Mouse (Mus musculus): Measurements from ENCODE around the gene Hist1h1a. TPM values are rescaled to one million over a fixed set of nuclear protein-coding genes. Genes with fewer than 3 reads are reported as not detected.

Hist1h1a gene
- total and polyA plus RNA-seq, 3 experiments = 4.1 to 2,211 TPM; not detected in 1

DNA sequence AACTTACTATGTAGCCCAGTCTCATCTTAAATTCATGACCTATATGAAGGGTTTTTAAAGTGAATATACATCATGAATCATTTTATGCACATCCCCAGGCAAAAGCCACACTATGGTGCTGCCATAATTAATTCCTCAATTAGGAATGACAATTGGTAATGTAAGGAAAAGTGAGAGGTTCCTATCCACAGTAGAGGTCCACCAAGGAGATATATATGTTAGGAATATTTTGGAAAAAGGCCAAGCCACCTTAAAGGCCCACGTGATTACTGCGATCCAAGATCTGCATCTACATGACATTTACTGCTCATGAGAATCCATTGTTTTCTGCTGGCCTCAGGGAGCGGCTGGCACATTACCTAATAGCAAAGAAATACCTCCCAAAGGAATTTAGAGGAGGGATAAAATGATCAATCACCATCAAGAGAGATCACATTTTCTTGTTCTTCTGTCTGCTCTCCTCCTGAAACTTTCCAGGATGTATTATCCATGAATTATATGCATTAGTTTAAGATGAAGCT, 4.2 kb upstream of the Hist1h1a start:
- H3K9me3 ChIP-seq (replicated peaks; ENCODE audit: insufficient read depth, low read length) = no peaks in the 10 kb centered on the region
- no peaks in the 10 kb centered on the region for H3K27me3 ChIP-seq (ENCODE audit: control insufficient read depth in 1 of 2, insufficient read depth in 2 of 2, low read length in 2 of 2)
- no peak overlapping the region for H3K4me3 ChIP-seq (ENCODE audit: control insufficient read depth in 1 of 2, insufficient read depth in 1 of 2, low read depth in 2 of 2, low read length in 2 of 2)
- TF ChIP-seq MYC (IDR thresholded peaks at IDR 0.05; ENCODE audit: low read depth, low read length) (no peak), MXI1 (IDR thresholded peaks at IDR 0.05; ENCODE audit: low read depth, low read length) (no peak), SMC3 (IDR thresholded peaks at IDR 0.05; ENCODE audit: low read depth, low read length) (no peak), MEF2A (IDR thresholded peaks at IDR 0.05; ENCODE audit: extremely low read depth, insufficient replicate concordance, low read depth, low read length, poor library complexity, severe bottlenecking) (no peak), CHD1 (IDR thresholded peaks at IDR 0.05; ENCODE audit: low read depth, low read length) (no peak), KAT2A (conservative IDR thresholded peaks at IDR 0.05; ENCODE audit: low read depth, low read length) (no peak), GATA1 (IDR thresholded peaks at IDR 0.05; ENCODE audit: low read depth, low read length) (no peak), ZC3H11A (IDR thresholded peaks at IDR 0.05; ENCODE audit: low read depth, low read length) (no peak), CTCF (IDR thresholded peaks at IDR 0.05 in 2 of 3, conservative IDR thresholded peaks at IDR 0.05 in 1 of 3; ENCODE audit: control insufficient read depth in 1 of 3, insufficient read depth in 1 of 3, low read depth in 2 of 3, low read length in 3 of 3, poor library complexity in 1 of 3, severe bottlenecking in 1 of 3) (no peak), MAX (IDR thresholded peaks at IDR 0.05; ENCODE audit: low read length) (no peak), MAZ (IDR thresholded peaks at IDR 0.05; ENCODE audit: low read depth, low read length) (no peak), TCF12 (IDR thresholded peaks at IDR 0.05; ENCODE audit: low read depth, low read length) (no peak), TAL1 (IDR thresholded peaks at IDR 0.05; ENCODE audit: low read length) (no peak), ZKSCAN1 (IDR thresholded peaks at IDR 0.05; ENCODE audit: low read depth, low read length) (no peak), ZMIZ1 (IDR thresholded peaks at IDR 0.05; ENCODE audit: low read depth, low read length) (no peak), RAD21 (IDR thresholded peaks at IDR 0.05; ENCODE audit: low read depth, low read length) (no peak), RCOR1 (IDR thresholded peaks at IDR 0.05; ENCODE audit: low read depth, low read length) (no peak), JUND (IDR thresholded peaks at IDR 0.05; ENCODE audit: low read depth, low read length) (no peak), SIN3A (IDR thresholded peaks at IDR 0.05; ENCODE audit: low read length) (no peak), CHD2 (IDR thresholded peaks at IDR 0.05; ENCODE audit: low read length) (no peak)
- DNase-seq (ENCODE audit: low read depth, low spot score) = peak; percentile 52
- H3K9ac ChIP-seq (ENCODE audit: control insufficient read depth, low read depth, low read length, poor library complexity, severe bottlenecking) = peak overlapping the region; percentile 81
- peaks cover 0 to 13% of the 10 kb centered on the region in 2 experiments; a peak in 2 of 4 replicates for H3K4me1 ChIP-seq (ENCODE audit: control insufficient read depth in 1 of 2, insufficient read depth in 2 of 2, low read length in 2 of 2)
- no peaks in the 10 kb centered on the region; the same call in 1 of the 2 replicates for H3K79me2 ChIP-seq (ENCODE audit: control insufficient read depth, insufficient read depth, low read length, poor library complexity)
- H3K27ac ChIP-seq (ENCODE audit: control insufficient read depth, low read depth, low read length) = peak overlapping the region; percentile 97
- H3K36me3 ChIP-seq (ENCODE audit: control insufficient read depth in 1 of 2, insufficient read depth in 2 of 2, low read length in 2 of 2) = peaks cover 0 to 44% of the 10 kb centered on the region in 2 experiments; a peak in 2 of 4 replicates

DNA sequence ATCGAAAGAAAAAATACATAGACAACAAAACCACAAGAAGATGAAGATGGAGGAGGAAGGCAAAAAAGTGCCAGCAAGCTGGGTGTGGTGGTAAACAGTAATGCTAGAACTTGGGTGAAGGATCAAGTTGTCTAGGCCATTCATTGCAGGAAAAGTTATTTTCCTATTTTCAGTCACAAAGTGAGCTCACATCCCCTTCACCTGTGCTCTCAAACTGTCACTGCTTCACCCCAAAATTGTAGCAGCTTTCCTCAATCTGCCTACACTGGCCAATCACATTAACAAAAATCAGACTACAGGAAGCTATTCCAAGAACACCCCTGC, 3.6 kb upstream of the Hist1h1a start:
- TF ChIP-seq GATA1 (IDR thresholded peaks at IDR 0.05; ENCODE audit: low read depth, low read length) (no peak), UBTF (IDR thresholded peaks at IDR 0.05; ENCODE audit: borderline replicate concordance, insufficient read depth, low read depth, low read length) (no peak), TCF12 (IDR thresholded peaks at IDR 0.05; ENCODE audit: low read depth, low read length) (no peak), USF1 (IDR thresholded peaks at IDR 0.05; ENCODE audit: low read depth, low read length) (no peak), SMC3 (IDR thresholded peaks at IDR 0.05; ENCODE audit: low read depth, low read length) (no peak), CTCF (IDR thresholded peaks at IDR 0.05 in 2 of 3, conservative IDR thresholded peaks at IDR 0.05 in 1 of 3; ENCODE audit: control insufficient read depth in 1 of 3, insufficient read depth in 1 of 3, low read depth in 2 of 3, low read length in 3 of 3, poor library complexity in 1 of 3, severe bottlenecking in 1 of 3) (0 out of 6 replicates have a peak, but pooled peaks of 1 of the 3 experiments have one; percentile 31), CHD1 (IDR thresholded peaks at IDR 0.05; ENCODE audit: low read depth, low read length) (no peak)
- H3K9ac ChIP-seq (ENCODE audit: control insufficient read depth, low read depth, low read length, poor library complexity, severe bottlenecking) = peak overlapping the region; percentile 81
- H3K27ac ChIP-seq (ENCODE audit: control insufficient read depth, low read depth, low read length) = peak overlapping the region; percentile 97
- peaks cover 0 to 47% of the 10 kb centered on the region in 2 experiments; a peak in 2 of 4 replicates for H3K36me3 ChIP-seq (ENCODE audit: control insufficient read depth in 1 of 2, insufficient read depth in 2 of 2, low read length in 2 of 2)
- DNase-seq (ENCODE audit: low read depth, low spot score) = no peak
- H3K4me1 ChIP-seq (ENCODE audit: control insufficient read depth in 1 of 2, insufficient read depth in 2 of 2, low read length in 2 of 2) = peaks cover 0 to 19% of the 10 kb centered on the region in 2 experiments; a peak in 2 of 4 replicates
- H3K9me3 ChIP-seq (replicated peaks; ENCODE audit: insufficient read depth, low read length) = no peaks in the 10 kb centered on the region
- H3K27me3 ChIP-seq (ENCODE audit: control insufficient read depth in 1 of 2, insufficient read depth in 2 of 2, low read length in 2 of 2) = no peaks in the 10 kb centered on the region
- peak overlapping the region in 1 of 2 experiments; percentile 27; a peak in 2 of 4 replicates for H3K4me3 ChIP-seq (ENCODE audit: control insufficient read depth in 1 of 2, insufficient read depth in 1 of 2, low read depth in 2 of 2, low read length in 2 of 2)
- H3K79me2 ChIP-seq (ENCODE audit: control insufficient read depth, insufficient read depth, low read length, poor library complexity) = no peaks in the 10 kb centered on the region; the same call in 1 of the 2 replicates

Data from MEL (cell line).